In genomic region chr4:9951441-9951840, GRCm38 (mm10) we compare ENCODE assay signal across 24 mouse cellular contexts.
A peak's percentile ranks its signal among the peaks of the same experiment; 100 is the strongest.
DNase-seq lines count a peak whose midpoint lies in the region; ATAC-seq lines count a peak whose summit lies in the region.
"Had no signal": no experiment of that assay in that cellular context is flagged by ENCODE, and none has a peak within 500 bp of the region (broad histone marks: within the 10 kb centered on the region; RNA-seq: fewer than 3 reads in every experiment).

No protein-coding gene starts in this region.

- no peaks in the 10 kb centered on the region for H3K36me3 ChIP-seq in kidney, embryonic 16.5 days (ENCODE audit: insufficient read depth, low read length)
- H3K36me3 ChIP-seq: embryonic facial prominence, embryonic 12.5 days; embryonic facial prominence, embryonic 15.5 days; hindbrain, embryonic 10.5 days had no signal

- H3K4me3 ChIP-seq in kidney, embryonic 16.5 days (ENCODE audit: low read length): no peak overlapping the region
- H3K4me3 ChIP-seq: embryonic facial prominence, embryonic 12.5 days; embryonic facial prominence, embryonic 15.5 days; heart, adult 2 months; hindbrain, embryonic 10.5 days had no signal

- H3K9me3 ChIP-seq in kidney, embryonic 16.5 days (ENCODE audit: low read length): no peaks in the 10 kb centered on the region
- H3K9me3 ChIP-seq: embryonic facial prominence, embryonic 12.5 days; embryonic facial prominence, embryonic 15.5 days; hindbrain, embryonic 10.5 days had no signal

- H3K27ac ChIP-seq in kidney, embryonic 16.5 days (ENCODE audit: low read length): no peak overlapping the region
- H3K27ac ChIP-seq: embryonic facial prominence, embryonic 12.5 days; embryonic facial prominence, embryonic 15.5 days; heart, adult 2 months; hindbrain, embryonic 10.5 days; hindbrain, embryonic 14.5 days; hindbrain, postnatal 0 days had no signal

- H3K27me3 ChIP-seq in kidney, embryonic 16.5 days (ENCODE audit: insufficient read depth, low read length): no peaks in the 10 kb centered on the region
- H3K27me3 ChIP-seq: embryonic facial prominence, embryonic 12.5 days; embryonic facial prominence, embryonic 15.5 days had no signal

- no peak overlapping the region for H3K9ac ChIP-seq in kidney, embryonic 16.5 days (replicated peaks; ENCODE audit: low read length)
- H3K9ac ChIP-seq: embryonic facial prominence, embryonic 12.5 days; embryonic facial prominence, embryonic 15.5 days; forebrain, postnatal 0 days; hindbrain, embryonic 14.5 days had no signal

- no peak overlapping the region for H3K4me2 ChIP-seq in kidney, embryonic 16.5 days (replicated peaks; ENCODE audit: low read depth, low read length)
- H3K4me2 ChIP-seq: embryonic facial prominence, embryonic 12.5 days; embryonic facial prominence, embryonic 15.5 days; hindbrain, embryonic 14.5 days had no signal

- WGBS in kidney, embryonic 16.5 days: 84% methylated on average over 4 of the region's 4 CpGs

- peak; percentile 5 to 13 for DNase-seq in gastrocnemius, adult 8-10 months (ENCODE audit: low spot score in 2 of 2)
- no peak for DNase-seq in gastrocnemius, postnatal 10 days
- DNase-seq in heart, adult 8-10 months (ENCODE audit: low spot score): peak; percentile 29
- no peak for DNase-seq in heart, postnatal 14 days
- DNase-seq in kidney, adult 9 months: peak; percentile 5
- DNase-seq: adrenal gland, adult 2 months; adrenal gland, postnatal 14 days; cerebellum, adult 11 months; cerebellum, adult 2 months; cerebellum, adult 9-11 months; cerebellum, postnatal 25 days; forebrain, postnatal 0 days; kidney, adult 18-20 months had no signal

- ATAC-seq in kidney, embryonic 16.5 days (ENCODE audit: low FRiP score, low TSS enrichment): no peak
- ATAC-seq: CD4-positive, CD25-positive, alpha-beta regulatory T cell, adult 4 months; forebrain, embryonic 14.5 days; forebrain, postnatal 0 days; hindbrain, postnatal 0 days; inflammation-experienced regulatory T-cells, adult 6 months; intestine, embryonic 16.5 days had no signal

- no peaks in the 10 kb centered on the region for H3K4me1 ChIP-seq in kidney, embryonic 16.5 days (ENCODE audit: insufficient read depth, low read length)
- H3K4me1 ChIP-seq: embryonic facial prominence, embryonic 12.5 days; embryonic facial prominence, embryonic 15.5 days; hindbrain, embryonic 10.5 days had no signal

- intact Hi-C loops in heart, postnatal 14 days (cut with DNase I): no loop called here

Comparison
In these comparisons a context has a peak if more than half of its experiments do, and no peak if none do; other contexts are left out.
1. DNase-seq: peak in gastrocnemius, adult 8-10 months (2 of 2), heart, adult 8-10 months (single experiment) and kidney, adult 9 months (single experiment); none in gastrocnemius, postnatal 10 days (single experiment) and heart, postnatal 14 days (0 of 2).